Mouse (Mus musculus): ENCODE results near the gene Pald1. TPM values are rescaled to one million over a fixed set of nuclear protein-coding genes. Genes with fewer than 3 reads are reported as not detected.

The Pald1 gene
- polyA plus RNA-seq, 1 experiment = 5.3 TPM

GRCm38 (mm10) chr10:61342750-61343149 lies 40.6 kb downstream of the Pald1 start:
- no peak overlapping the region for H3K27ac ChIP-seq (ENCODE audit: insufficient read depth, low read length)
- H3K4me1 ChIP-seq (ENCODE audit: control insufficient read depth, insufficient read depth, low read length) = no peaks in the 10 kb centered on the region
- H3K4me3 ChIP-seq (ENCODE audit: insufficient read depth, low read length) = no peak overlapping the region
- no peak for TF ChIP-seq POLR2A (IDR thresholded peaks at IDR 0.05; ENCODE audit: low read depth, low read length)
- TF ChIP-seq CTCF (IDR thresholded peaks at IDR 0.05; ENCODE audit: borderline replicate concordance, insufficient read depth, low read length) = no peak

GRCm38 (mm10) chr10:61341557-61341956 lies 41.8 kb downstream of the Pald1 start:
- Histone ChIP-seq H3K4me1 (ENCODE audit: control insufficient read depth, insufficient read depth, low read length) (no peaks in the 10 kb centered on the region), H3K27ac (ENCODE audit: insufficient read depth, low read length) (no peak overlapping the region), H3K4me3 (ENCODE audit: insufficient read depth, low read length) (no peak overlapping the region)
- no peak for TF ChIP-seq POLR2A (IDR thresholded peaks at IDR 0.05; ENCODE audit: low read depth, low read length)
- peak; percentile 98 for TF ChIP-seq CTCF (IDR thresholded peaks at IDR 0.05; ENCODE audit: borderline replicate concordance, insufficient read depth, low read length)

- TF ChIP-seq CTCF (IDR thresholded peaks at IDR 0.05; ENCODE audit: borderline replicate concordance, insufficient read depth, low read length) = no peak
- TF ChIP-seq POLR2A (IDR thresholded peaks at IDR 0.05; ENCODE audit: low read depth, low read length) = no peak
- H3K4me3 ChIP-seq (ENCODE audit: insufficient read depth, low read length) = no peak overlapping the region
- H3K27ac ChIP-seq (ENCODE audit: insufficient read depth, low read length) = no peak overlapping the region
- no peaks in the 10 kb centered on the region for H3K4me1 ChIP-seq (ENCODE audit: control insufficient read depth, insufficient read depth, low read length)
These were observed 42.3 kb downstream of the Pald1 start for GRCm38 (mm10) chr10:61341045-61341444.

GRCm38 (mm10) chr10:61340247-61340646 lies 43.1 kb downstream of the Pald1 start:
- no peaks in the 10 kb centered on the region for H3K4me1 ChIP-seq (ENCODE audit: control insufficient read depth, insufficient read depth, low read length)
- no peak overlapping the region for H3K4me3 ChIP-seq (ENCODE audit: insufficient read depth, low read length)
- no peak overlapping the region for H3K27ac ChIP-seq (ENCODE audit: insufficient read depth, low read length)
- TF ChIP-seq CTCF (IDR thresholded peaks at IDR 0.05; ENCODE audit: borderline replicate concordance, insufficient read depth, low read length) = no peak
- TF ChIP-seq POLR2A (IDR thresholded peaks at IDR 0.05; ENCODE audit: low read depth, low read length) = no peak

- TF ChIP-seq POLR2A (IDR thresholded peaks at IDR 0.05; ENCODE audit: low read depth, low read length) (no peak), CTCF (IDR thresholded peaks at IDR 0.05; ENCODE audit: borderline replicate concordance, insufficient read depth, low read length) (no peak)
- Histone ChIP-seq H3K4me3 (ENCODE audit: insufficient read depth, low read length) (no peak overlapping the region), H3K4me1 (ENCODE audit: control insufficient read depth, insufficient read depth, low read length) (no peaks in the 10 kb centered on the region), H3K27ac (ENCODE audit: insufficient read depth, low read length) (no peak overlapping the region)
These were observed 44.1 kb downstream of the Pald1 start for GRCm38 (mm10) chr10:61339216-61339615.

GRCm38 (mm10) chr10:61337665-61338064 lies 45.7 kb downstream of the Pald1 start:
- Histone ChIP-seq H3K27ac (ENCODE audit: insufficient read depth, low read length) (no peak overlapping the region), H3K4me3 (ENCODE audit: insufficient read depth, low read length) (no peak overlapping the region)

GRCm38 (mm10) chr10:61336592-61336991 lies 46.7 kb downstream of the Pald1 start:
- no peak for TF ChIP-seq POLR2A (IDR thresholded peaks at IDR 0.05; ENCODE audit: low read depth, low read length)
- TF ChIP-seq CTCF (IDR thresholded peaks at IDR 0.05; ENCODE audit: borderline replicate concordance, insufficient read depth, low read length) = no peak
- Histone ChIP-seq H3K4me3 (ENCODE audit: insufficient read depth, low read length) (no peak overlapping the region), H3K27ac (ENCODE audit: insufficient read depth, low read length) (no peak overlapping the region), H3K4me1 (ENCODE audit: control insufficient read depth, insufficient read depth, low read length) (no peaks in the 10 kb centered on the region)

More at GRCm38 (mm10) chr10:61337665-61338064, 45.7 kb downstream of the Pald1 start:
- H3K4me1 ChIP-seq (ENCODE audit: control insufficient read depth, insufficient read depth, low read length) = no peaks in the 10 kb centered on the region
- TF ChIP-seq POLR2A (IDR thresholded peaks at IDR 0.05; ENCODE audit: low read depth, low read length) (no peak), CTCF (IDR thresholded peaks at IDR 0.05; ENCODE audit: borderline replicate concordance, insufficient read depth, low read length) (no peak)

- Histone ChIP-seq H3K4me1 (ENCODE audit: control insufficient read depth, insufficient read depth, low read length) (no peaks in the 10 kb centered on the region), H3K4me3 (ENCODE audit: insufficient read depth, low read length) (no peak overlapping the region), H3K27ac (ENCODE audit: insufficient read depth, low read length) (no peak overlapping the region)
- TF ChIP-seq POLR2A (IDR thresholded peaks at IDR 0.05; ENCODE audit: low read depth, low read length) (no peak), CTCF (IDR thresholded peaks at IDR 0.05; ENCODE audit: borderline replicate concordance, insufficient read depth, low read length) (peak; percentile 30; the same call in 1 of the 2 replicates)
These were observed 47.2 kb downstream of the Pald1 start for GRCm38 (mm10) chr10:61336137-61336536.

- H3K4me3 ChIP-seq (ENCODE audit: insufficient read depth, low read length) = no peak overlapping the region
- no peak overlapping the region for H3K27ac ChIP-seq (ENCODE audit: insufficient read depth, low read length)
- TF ChIP-seq POLR2A (IDR thresholded peaks at IDR 0.05; ENCODE audit: low read depth, low read length) (no peak), CTCF (IDR thresholded peaks at IDR 0.05; ENCODE audit: borderline replicate concordance, insufficient read depth, low read length) (no peak)
- no peaks in the 10 kb centered on the region for H3K4me1 ChIP-seq (ENCODE audit: control insufficient read depth, insufficient read depth, low read length)
These were observed 48.8 kb downstream of the Pald1 start for GRCm38 (mm10) chr10:61334545-61334944.

GRCm38 (mm10) chr10:61331046-61331445 lies 52.3 kb downstream of the Pald1 start:
- H3K4me1 ChIP-seq (ENCODE audit: control insufficient read depth, insufficient read depth, low read length) = 0 out of 2 replicates have a peak, but pooled peaks cover 3% of the 10 kb centered on the region
- H3K4me3 ChIP-seq (ENCODE audit: insufficient read depth, low read length) = no peak overlapping the region
- TF ChIP-seq CTCF (IDR thresholded peaks at IDR 0.05; ENCODE audit: borderline replicate concordance, insufficient read depth, low read length) = no peak
- H3K27ac ChIP-seq (ENCODE audit: insufficient read depth, low read length) = no peak overlapping the region

GRCm38 (mm10) chr10:61328927-61329326 lies 54.4 kb downstream of the Pald1 start:
- Histone ChIP-seq H3K27ac (ENCODE audit: insufficient read depth, low read length) (no peak overlapping the region), H3K4me1 (ENCODE audit: control insufficient read depth, insufficient read depth, low read length) (0 out of 2 replicates have a peak, but pooled peaks cover 3% of the 10 kb centered on the region), H3K4me3 (ENCODE audit: insufficient read depth, low read length) (no peak overlapping the region)
- TF ChIP-seq POLR2A (IDR thresholded peaks at IDR 0.05; ENCODE audit: low read depth, low read length) (no peak), CTCF (IDR thresholded peaks at IDR 0.05; ENCODE audit: borderline replicate concordance, insufficient read depth, low read length) (no peak)
